Mouse (Mus musculus) megakaryocyte, adult 5-6 weeks (primary cell): ENCODE results near the gene Cd5. TPM values are rescaled to one million over a fixed set of nuclear protein-coding genes. Genes with fewer than 3 reads are reported as not detected.

Source experiments
- ATAC-seq: 2 replicates; pipeline ENCODE4 v1.8.0; 2016; ENCODE audit warnings: mild to moderate bottlenecking, inconsistent platforms; ENCODE audit not compliant: poor library complexity, severe bottlenecking
- total RNA-seq, 2 experiments: library from RNA; stranded (forward) in 1 of 2; stranded (reverse) in 1 of 2; fragments of 153-499, 151-499 nt in 1 of 2; fragments of 221-1000, 200-1000 nt in 1 of 2; gene quantifications; 2 replicates each; pipeline versions ENCODE4 v1.2.3 to v1.2.4; 2015 to 2017

The Cd5 gene
- total RNA-seq, 2 experiments from 2014 or later = 0.59 to 0.78 TPM

DNA sequence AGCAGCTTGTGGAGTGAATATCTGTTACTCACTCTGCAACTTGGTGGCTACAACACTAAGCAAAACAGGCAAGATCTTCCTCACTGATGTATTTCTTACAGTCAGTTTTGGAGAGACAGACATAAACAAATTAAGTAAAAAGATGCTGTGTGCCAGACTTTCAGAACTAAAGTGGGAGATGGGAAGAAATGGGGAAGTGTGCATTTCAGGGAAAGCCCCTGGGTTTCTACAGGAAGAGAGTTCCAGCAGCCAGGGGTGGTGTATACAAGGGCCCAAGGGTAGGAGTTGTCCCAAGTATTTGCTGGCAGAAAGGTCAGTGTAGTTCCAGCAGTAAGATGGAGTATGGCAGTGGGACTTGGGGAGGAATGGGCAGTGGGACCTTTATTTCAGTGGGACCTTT, 20.7 kb upstream of the Cd5 start:
- no peak for ATAC-seq

DNA sequence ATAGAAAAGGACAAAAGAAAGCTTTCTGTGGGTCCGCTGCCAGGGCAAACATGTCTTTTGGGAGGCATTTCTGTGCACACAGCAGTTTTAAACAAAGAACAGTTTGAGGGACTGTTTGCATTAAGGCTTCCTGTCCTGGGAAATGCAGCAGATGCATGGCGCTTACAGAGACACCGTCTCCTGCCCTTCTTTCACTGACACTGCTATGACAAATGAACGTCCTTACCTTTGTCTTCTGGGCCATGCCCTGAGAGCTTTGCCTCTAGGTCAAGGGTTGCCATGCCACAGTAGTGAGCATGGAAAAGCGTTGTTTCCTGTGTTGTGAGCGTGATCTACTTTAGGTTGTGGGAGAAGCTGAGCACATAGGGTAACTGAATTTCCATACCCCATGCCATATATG, 19.9 kb upstream of the Cd5 start:
- no peak for ATAC-seq

DNA sequence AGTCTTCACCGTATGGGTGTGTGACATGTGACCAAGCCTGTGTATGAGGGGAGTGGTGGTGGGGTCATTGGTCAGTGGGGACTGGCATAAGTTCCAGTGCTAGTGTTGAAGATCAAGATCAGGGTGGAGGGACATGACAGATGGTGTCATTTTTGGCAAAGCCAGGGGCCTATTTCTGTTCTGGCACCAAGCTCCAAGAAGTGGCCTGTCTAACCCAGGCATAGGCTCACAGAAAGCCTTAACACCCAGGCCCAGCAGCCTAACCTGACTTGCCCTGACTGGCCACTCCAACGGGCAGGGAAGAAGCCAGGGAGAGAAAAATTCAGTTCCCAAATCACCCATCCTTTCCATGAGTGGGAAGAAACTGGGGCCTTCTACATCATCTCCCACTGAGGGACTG, 18.7 kb upstream of the Cd5 start:
- ATAC-seq = no peak

DNA sequence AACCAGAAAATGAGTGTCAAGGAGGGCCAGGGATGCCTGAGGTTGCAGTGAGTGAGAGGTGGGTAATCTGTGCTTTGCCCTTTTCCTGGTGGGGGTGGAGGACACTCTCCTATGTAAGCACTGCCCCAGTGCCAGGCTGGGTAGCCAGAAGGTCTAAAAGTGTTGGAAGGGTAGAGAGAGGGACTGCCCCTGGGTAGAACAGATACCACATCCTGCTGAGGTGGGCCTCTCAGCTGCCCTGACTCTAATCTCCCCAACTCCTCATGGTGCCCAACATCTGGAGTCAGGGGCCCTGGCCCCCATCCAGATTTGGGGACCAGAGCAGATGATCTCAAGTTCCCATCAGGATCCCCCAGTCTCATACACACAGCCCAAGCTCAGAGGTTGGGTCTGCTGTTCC, 18.3 kb upstream of the Cd5 start:
- ATAC-seq = no peak

DNA sequence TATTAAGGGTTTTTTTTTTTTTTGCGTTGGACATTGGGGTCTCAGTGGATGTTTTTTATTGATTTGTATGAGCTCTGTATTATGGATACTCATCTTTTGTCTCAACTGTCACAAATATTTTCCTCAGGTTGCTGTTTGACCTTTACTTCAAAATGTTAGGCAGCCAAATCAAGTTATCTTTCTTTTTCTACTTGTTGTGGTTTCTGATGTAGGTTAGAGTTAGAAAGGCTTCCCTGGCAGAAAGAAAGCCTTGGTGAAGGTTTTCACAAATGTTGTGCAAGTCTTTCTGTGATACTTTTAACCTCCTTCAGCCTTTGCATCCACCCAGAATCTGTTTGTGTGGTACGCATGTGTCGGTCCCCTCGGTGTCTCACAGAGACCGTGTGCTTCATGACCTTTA, 13.8 kb upstream of the Cd5 start:
- no peak for ATAC-seq

DNA sequence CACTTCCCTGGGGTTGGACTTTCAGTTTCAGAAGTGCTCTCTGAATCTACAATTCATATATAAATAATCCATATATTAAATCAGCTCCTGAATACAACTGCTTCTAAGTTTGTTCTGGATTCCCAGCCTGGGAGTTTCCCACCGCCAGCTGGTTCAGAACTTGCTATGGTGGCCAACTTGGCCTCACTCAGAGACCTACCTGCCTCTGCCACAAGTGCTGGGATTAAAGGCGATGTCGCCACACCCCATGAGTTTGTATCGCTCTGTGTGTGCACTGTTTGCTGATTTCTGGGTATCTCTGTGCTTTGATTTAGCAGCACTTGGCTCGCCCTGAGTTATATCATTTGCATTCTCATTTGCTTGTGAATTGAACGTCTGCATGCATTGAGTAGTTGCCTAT, 13.3 kb upstream of the Cd5 start:
- ATAC-seq = no peak

DNA sequence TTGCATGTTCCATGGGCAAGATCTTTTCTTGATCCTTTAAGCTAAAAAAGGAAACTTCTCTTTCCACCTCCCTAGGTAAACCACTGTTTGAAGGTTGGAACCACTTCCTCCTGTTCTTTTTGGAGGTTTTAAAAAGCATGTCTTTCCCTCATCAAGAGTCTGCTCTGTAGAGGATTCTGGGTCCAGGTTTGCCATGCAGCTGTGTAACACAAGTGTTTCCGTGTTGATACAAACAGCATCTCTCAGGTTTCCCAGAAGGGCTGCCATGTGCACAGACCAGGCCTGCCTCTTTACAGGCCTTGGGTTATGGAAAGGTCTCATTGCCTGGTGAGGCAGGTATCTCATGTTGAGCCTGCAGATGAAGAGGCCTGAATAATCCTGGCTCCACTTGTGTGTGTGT, 12.8 kb upstream of the Cd5 start:
- no peak for ATAC-seq

DNA sequence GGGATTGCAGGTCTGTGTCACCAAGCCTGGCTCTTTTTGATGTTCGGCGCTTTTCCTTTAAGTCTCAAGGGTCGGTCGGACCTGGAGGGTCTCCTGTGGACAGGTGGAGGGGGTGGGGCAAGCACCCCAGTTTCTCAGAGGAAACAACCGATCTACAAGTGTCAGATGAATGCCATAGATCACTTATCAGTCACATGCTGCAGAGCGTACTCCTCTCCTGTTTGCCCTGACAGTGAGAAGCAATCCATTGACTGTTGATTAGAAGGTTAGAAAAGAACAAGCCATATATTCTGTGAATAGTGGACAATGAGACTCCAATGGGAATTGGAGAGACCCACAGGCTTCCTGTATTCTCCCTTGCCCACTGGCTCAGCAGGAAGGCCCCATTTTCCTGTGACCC, 11.4 kb upstream of the Cd5 start:
- ATAC-seq = no peak

DNA sequence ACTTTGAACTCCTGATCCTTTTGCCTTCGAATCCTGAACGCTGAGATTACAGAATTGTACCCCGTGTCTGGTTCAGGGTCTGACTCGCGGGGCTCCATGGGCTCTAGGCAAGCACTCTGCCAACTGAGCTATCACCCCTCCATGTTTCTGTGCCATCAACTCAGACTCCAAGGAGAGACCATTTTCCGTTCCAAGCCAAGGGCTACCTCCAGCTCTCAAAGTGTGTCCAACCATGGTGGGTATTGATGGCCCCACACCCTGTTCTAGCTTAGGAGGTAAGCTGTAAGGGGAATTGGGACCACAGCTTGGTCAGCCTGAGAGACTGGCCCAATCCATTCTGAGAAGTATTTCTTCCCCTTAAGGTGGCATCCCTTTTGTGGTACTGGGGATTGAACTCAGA, 10.5 kb upstream of the Cd5 start:
- ATAC-seq = no peak

DNA sequence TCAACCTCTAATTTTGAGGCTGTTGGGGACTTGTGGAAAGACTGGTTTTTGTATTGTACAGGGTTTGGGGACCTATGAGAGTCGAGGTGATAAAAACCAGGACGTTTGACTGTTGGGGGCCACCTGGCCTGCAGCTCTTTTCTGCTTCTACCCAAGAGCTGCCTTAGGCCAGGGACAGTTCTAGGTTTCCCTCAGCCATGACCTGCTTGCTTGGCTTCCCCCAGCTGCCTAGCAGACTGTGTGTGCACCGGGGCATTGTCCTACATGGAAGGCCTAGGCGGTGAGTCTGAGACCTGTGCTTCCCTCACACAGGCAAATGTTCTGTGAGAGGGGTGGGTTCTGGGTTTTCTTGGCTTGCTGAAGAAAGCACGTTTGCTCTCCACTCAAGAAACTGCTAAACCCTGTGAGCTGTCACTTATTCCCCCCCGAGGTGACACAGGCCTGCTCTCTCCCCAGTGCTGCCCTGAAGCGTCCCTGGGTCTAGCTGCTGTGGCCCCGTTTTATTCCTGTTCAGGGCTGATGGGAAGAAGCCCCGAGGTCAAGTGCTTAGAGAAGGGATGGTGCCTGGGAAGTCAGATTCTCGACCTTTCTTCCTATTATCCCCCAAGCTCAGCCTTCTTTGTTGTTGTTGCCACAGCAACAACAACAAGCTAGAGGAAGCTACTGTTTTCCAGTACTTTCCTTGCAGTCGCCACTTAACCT, 9.8 kb upstream of the Cd5 start:
- ATAC-seq = no peak

DNA sequence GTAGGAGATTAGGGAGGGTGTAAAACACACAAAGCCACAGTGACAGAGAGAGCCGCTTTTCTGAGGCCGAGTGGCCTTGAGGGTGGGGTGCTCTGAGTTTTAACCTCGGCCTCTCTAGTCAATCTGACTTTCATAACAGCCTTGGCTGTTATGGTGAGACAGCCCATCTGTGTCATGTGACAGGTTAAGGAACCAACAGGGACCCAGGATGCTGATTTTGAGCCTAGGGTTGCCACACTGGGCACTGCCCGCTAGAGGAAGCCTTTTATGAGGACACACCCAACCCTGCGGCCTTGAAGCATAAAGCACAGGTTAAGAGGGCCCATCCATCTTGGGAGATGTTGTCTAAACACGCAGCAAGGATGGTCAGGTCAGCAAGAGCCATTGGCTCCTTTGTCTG, 8.9 kb upstream of the Cd5 start:
- peak; percentile 96 for ATAC-seq

DNA sequence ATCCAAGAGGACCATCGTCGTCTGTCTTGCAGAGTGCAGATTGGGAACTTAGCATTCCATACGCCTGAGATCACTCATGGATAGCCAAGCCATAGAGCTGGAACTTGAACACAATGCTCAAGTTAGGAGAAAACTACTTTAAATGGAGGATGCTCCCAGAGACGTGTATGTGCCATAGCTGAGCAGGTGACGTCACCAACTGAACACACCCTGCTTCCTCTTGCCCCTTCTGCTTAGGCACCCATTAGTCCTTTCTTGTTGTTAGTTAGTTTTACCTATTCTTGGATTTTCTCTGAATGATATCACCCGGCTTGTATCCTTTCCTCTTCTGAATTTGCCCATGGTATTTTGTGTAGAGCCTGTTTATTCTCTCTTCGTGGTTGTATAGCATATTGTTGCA, 8.4 kb upstream of the Cd5 start:
- no peak for ATAC-seq

DNA sequence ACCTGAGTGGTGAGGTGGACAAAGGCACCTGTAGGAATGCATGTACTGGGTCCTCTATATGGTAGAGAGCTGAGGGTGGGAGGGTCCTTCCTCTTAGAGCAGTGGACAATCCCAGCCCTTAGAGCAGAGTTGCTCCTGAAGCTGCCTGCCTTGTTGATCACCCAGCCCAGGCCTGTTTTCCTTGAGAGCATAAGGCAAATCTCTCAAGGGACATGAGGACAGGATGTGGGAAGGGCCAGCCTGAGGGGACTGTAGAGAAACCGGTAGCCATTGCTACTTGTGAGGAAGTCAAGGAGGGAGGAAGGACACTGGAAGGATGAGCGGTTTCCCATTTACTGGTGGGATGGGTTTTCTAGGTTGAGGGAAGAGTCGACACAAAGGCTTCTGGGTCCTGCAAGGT, 3.8 kb upstream of the Cd5 start:
- ATAC-seq = no peak

DNA sequence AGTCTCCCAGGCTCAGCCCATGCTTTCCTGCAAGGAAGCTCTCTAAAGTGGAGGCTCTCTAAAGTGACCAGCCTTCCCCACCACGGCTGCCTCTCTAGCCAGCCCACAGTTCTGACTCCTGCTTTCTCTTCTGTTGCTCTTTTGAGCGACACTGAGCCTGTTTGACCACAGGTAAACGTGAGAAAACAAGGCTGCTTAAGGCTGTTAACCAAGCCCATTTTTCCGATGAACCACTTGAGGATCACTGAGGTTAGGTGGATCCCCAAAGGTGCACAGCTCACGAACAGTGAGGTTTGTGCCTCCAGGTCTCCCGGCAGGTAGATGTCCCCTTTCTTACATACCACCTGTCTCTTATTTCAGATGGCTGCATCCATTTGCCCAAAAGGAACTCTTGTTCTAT, 3.3 kb upstream of the Cd5 start:
- ATAC-seq = no peak

DNA sequence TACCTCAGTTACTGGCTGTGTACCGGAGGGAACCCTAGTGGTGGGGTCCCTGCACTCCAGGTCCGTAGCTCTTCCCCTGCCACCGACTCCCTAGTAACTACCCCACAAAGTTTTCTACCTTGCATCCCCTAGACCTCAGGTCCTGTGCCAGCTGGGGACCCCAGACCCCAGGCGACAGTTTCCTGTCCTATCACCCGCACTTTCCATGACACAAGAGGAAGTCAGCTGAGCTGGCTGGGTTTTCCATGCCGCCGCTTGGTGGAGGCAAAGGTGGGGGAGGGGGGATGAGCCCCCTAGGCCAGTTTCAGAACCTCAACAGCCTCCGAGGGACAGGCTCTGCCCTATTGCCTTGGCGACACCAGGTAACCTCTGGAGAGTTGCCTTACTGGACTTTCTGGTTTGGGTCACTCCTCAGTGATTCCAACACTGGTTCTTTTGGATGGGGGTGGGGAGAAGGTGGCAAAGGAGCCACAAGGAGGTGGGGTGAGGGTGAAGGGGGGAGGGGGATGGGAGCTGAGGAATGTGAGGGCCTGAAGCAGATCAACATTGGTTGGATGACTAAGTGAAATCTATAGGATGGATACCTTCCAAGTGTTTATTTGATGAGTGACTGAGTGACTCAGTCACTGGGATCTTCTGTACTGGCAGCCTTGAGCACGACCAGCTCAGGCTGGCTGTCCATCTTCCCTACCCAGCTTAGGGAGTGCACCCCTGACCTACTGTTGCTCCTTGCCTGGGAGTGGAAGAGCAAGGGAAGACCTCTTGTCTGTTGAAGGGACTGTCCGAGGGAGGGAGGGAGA, 2.0 kb upstream of the Cd5 start:
- ATAC-seq = peak; percentile 32

DNA sequence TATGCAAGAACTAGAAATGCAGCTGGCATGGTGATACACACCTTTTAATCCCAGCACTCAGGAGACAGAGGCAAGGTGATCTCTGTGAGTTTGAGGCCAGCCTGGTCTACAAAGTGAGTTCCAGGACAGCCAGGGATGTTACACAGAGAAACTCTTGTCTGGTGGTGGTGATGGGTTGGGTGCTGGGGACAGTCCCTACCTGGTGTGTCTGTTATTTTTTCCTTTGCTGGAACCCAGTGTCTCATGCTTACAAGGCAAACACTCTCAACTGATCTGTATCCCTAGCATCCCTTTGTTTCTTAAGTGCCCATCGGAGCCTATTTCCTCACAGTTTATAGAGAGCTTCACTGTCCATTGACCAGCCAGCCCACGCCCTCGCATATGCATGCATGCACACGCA, 1.1 kb upstream of the Cd5 start:
- no peak for ATAC-seq

DNA sequence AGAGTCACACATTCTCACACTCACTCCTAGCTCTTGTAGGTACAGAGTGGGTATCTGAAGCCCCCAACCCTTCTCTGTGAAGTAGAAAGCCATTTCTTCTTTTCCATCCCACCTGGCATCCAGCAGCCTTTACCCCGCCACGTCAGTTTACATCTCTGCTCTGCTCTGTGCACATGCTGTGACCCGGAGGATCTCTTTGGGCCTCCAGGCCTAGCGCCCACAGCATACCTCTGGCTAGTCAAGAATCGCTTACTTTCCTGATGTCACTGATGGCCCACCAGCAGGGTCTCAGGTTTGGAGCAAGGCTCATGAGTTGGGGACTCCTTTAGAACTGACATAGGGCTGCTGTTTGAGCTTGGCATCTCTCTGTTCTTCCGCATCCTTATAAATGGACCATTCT, 764 bp downstream of the Cd5 start:
- no peak for ATAC-seq

DNA sequence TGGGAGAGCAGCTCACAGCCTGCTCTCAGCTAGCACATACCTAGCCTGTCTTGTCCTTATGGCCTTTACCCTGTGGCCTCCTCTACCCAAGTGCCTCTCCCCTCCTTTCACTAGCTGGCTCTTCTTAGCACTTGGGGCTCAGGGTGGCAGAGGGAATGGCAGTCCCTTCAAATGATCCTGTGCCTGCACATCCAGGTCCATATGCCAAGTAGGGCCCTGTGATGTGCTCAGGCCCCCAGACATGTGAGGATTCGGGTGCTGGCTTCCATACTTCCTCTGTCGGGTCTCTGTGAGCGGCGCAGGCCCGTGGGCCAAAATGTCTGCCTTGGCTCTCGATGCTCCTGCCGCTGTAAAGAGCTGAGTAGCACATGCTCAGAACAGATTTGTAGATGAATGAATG, 2.9 kb downstream of the Cd5 start:
- ATAC-seq = no peak

DNA sequence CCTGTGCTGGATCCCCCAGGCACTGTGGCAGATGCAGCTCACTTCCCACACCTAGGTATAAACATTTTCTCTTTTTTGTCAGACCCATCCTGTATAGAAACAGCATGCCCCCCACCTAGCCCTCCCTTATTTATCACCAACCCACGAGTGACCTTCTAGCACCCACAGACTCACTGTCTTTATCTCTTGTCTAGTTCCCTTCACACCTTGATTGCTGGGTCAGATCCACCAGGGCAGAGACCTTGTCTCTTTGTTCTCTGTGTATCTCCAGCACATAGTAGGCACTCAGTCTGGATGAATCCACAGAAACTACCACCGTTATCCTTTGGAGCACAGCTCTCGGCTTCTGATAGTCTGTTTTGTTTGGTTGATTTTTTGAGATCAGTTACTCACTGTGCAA, 3.7 kb downstream of the Cd5 start:
- ATAC-seq = no peak

DNA sequence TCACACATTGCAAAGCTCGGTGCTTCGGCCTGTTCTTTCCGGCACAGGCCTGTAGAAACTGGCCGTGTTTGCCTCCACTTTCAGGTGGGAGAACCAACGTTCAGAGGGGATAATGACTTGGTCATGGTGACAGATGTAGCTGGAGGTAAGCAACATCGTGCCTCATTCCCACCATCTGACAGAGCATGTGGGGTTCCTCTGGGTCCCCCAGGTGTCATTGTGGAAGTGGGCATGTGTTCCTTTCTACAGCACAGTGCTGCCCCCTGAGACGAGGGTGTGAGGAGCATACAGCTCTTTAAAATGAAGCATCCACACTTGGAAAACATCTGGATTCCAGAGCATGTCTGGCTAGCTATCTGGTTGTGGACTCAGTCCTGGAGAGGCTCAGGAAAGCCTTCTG, 4.2 kb downstream of the Cd5 start:
- no peak for ATAC-seq

DNA sequence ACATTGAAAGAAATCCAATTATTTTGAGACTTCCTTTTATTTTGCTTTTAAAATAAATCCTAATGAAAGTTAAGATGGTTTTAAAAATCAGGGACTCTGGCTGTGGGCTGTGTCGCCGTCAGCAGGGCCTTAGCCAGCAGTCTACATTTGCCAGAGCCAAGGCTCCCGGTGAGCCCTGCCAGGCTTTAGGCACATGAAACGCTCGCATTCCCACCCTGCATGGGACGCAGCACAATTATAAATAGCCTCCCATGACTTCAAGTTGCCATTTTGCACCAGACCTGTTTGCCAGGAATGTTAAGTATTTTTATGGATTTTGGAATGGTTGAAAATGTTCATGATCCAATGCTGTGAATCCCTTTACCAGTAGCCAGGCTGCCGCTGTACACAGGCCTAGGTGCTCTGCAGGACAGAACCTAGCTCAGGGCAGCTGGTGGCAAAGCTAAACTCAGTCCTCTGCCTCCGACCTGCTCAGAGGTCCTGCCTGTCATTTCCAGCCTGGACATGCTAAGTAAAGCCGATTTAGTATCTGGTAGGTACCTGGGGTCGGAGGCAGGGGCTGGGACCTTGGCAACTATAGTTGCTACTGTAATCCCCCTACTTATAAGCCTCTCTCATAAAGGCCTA, 5.2 kb downstream of the Cd5 start:
- no peak for ATAC-seq

DNA sequence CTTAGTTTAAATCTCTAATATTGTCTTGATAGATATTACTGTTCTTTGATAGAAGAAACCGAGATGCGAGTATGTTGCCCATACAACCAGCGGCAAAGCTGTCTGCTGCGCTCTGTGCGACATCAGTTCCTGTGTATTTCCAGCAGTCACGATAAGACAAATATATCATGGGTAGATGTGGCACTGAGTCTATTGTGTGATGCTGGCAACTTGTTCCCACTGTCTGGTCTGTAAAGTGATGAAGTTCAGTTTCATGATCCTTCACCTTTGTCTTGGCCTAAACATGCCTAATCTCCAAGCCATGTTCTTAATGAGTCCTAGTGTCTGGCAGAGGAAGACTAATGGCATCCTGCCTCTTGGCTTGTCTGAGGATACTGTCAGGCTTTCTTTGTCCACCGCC, 6.1 kb downstream of the Cd5 start:
- ATAC-seq = no peak
